Comparison of ENCODE assay signal across 10 mouse cellular contexts in genomic region chr17:51760251-51760887, GRCm38 (mm10).
A peak's percentile ranks its signal among the peaks of the same experiment; 100 is the strongest.
DNase-seq lines count a peak whose midpoint lies in the region; ATAC-seq and TF ChIP-seq lines count a peak whose summit lies in the region.
"Had no signal": no experiment of that assay in that cellular context is flagged by ENCODE, and none has a peak within 500 bp of the region (broad histone marks: within the 10 kb centered on the region; RNA-seq: fewer than 3 reads in every experiment).

No protein-coding gene starts in this region.

- no peak overlapping the region for H3K27ac ChIP-seq in embryonic facial prominence, embryonic 12.5 days
- peak overlapping the region; percentile 63 for H3K27ac ChIP-seq in hindbrain, embryonic 16.5 days (ENCODE audit: low read depth, low read length)
- H3K27ac ChIP-seq in midbrain, postnatal 0 days (ENCODE audit: low read depth, low read length) = no peak overlapping the region
- H3K27ac ChIP-seq: liver, embryonic 12.5 days had no signal

- ATAC-seq in embryonic facial prominence, embryonic 12.5 days (ENCODE audit: insufficient number of reproducible peaks, insufficient read depth, low FRiP score, low TSS enrichment) = peak; percentile 60; the same call in 1 of the 2 replicates
- ATAC-seq in hindbrain, embryonic 16.5 days = peak; percentile 62
- ATAC-seq in midbrain, postnatal 0 days (ENCODE audit: low FRiP score) = peak; percentile 52; the same call in 1 of the 2 replicates
- ATAC-seq: liver, embryonic 12.5 days had no signal

- WGBS in embryonic facial prominence, embryonic 12.5 days = 23% methylated on average over 17 of the region's 17 CpGs
- WGBS in hindbrain, embryonic 16.5 days = 37% methylated on average over 17 of the region's 17 CpGs
- 28% methylated on average over 17 of the region's 17 CpGs for WGBS in midbrain, postnatal 0 days

- no peak overlapping the region for H3K9ac ChIP-seq in embryonic facial prominence, embryonic 12.5 days
- H3K9ac ChIP-seq in hindbrain, embryonic 16.5 days (ENCODE audit: low read depth, low read length) = peak overlapping the region; percentile 19; the same call in 1 of the 2 replicates
- peak overlapping the region; percentile 1; the same call in 1 of the 2 replicates for H3K9ac ChIP-seq in midbrain, postnatal 0 days (replicated peaks; ENCODE audit: low read length, poor library complexity, severe bottlenecking)
- H3K9ac ChIP-seq: liver, embryonic 12.5 days had no signal

- DNase-seq in embryo, embryonic 10.5 days (ENCODE audit: low spot score) = peak; percentile 56
- no peak for DNase-seq in embryo, embryonic 9.5 days (ENCODE audit: extremely low spot score)
- DNase-seq in midbrain, postnatal 0 days (ENCODE audit: low spot score) = peak; percentile 46
- DNase-seq in frontal cortex, postnatal 36 days (ENCODE audit: low spot score in 2 of 2) = no peak
- no peak for DNase-seq in adrenal gland, adult 2 months
- no peak for DNase-seq in frontal cortex, postnatal 10 days (ENCODE audit: low spot score in 2 of 2)
- DNase-seq: kidney, adult 9 months had no signal

- peaks cover 9% of the 10 kb centered on the region; the same call in 1 of the 2 replicates for H3K27me3 ChIP-seq in embryonic facial prominence, embryonic 12.5 days
- no peaks in the 10 kb centered on the region for H3K27me3 ChIP-seq in hindbrain, embryonic 16.5 days (replicated peaks; ENCODE audit: control insufficient read depth, insufficient read depth, low read length)
- H3K27me3 ChIP-seq in midbrain, postnatal 0 days (ENCODE audit: insufficient read depth, low read length) = no peaks in the 10 kb centered on the region
- H3K27me3 ChIP-seq: liver, embryonic 12.5 days had no signal

- no peak overlapping the region for H3K4me3 ChIP-seq in embryonic facial prominence, embryonic 12.5 days
- H3K4me3 ChIP-seq in hindbrain, embryonic 16.5 days (ENCODE audit: low read length) = peak overlapping the region; percentile 28
- peak overlapping the region; percentile 29 for H3K4me3 ChIP-seq in midbrain, postnatal 0 days (ENCODE audit: low read depth, low read length)
- H3K4me3 ChIP-seq: liver, embryonic 12.5 days had no signal

- H3K9me3 ChIP-seq in embryonic facial prominence, embryonic 12.5 days = no peaks in the 10 kb centered on the region
- no peaks in the 10 kb centered on the region for H3K9me3 ChIP-seq in hindbrain, embryonic 16.5 days (ENCODE audit: control insufficient read depth, low read length)
- no peaks in the 10 kb centered on the region for H3K9me3 ChIP-seq in midbrain, postnatal 0 days (ENCODE audit: low read length)
- H3K9me3 ChIP-seq: liver, embryonic 12.5 days had no signal

- no peaks in the 10 kb centered on the region for H3K36me3 ChIP-seq in embryonic facial prominence, embryonic 12.5 days
- no peaks in the 10 kb centered on the region for H3K36me3 ChIP-seq in hindbrain, embryonic 16.5 days (ENCODE audit: control insufficient read depth, insufficient read depth, low read length)
- no peaks in the 10 kb centered on the region for H3K36me3 ChIP-seq in midbrain, postnatal 0 days (ENCODE audit: insufficient read depth, low read length)
- H3K36me3 ChIP-seq: liver, embryonic 12.5 days had no signal

- peaks cover 15% of the 10 kb centered on the region for H3K4me1 ChIP-seq in embryonic facial prominence, embryonic 12.5 days
- H3K4me1 ChIP-seq in hindbrain, embryonic 16.5 days (ENCODE audit: control insufficient read depth, insufficient read depth, low read depth, low read length) = peaks cover 7% of the 10 kb centered on the region
- H3K4me1 ChIP-seq in midbrain, postnatal 0 days (ENCODE audit: insufficient read depth, low read length) = no peaks in the 10 kb centered on the region
- H3K4me1 ChIP-seq: liver, embryonic 12.5 days had no signal

- TF ChIP-seq CTCF in midbrain, postnatal 0 days (IDR thresholded peaks at IDR 0.05) = no peak

- peak overlapping the region; percentile 45 for H3K4me2 ChIP-seq in embryonic facial prominence, embryonic 12.5 days (replicated peaks)
- H3K4me2 ChIP-seq in hindbrain, embryonic 16.5 days (ENCODE audit: low read length) = peak overlapping the region; percentile 53
- H3K4me2 ChIP-seq in midbrain, postnatal 0 days (ENCODE audit: low read depth, low read length, poor library complexity, severe bottlenecking) = peak overlapping the region; percentile 57
- H3K4me2 ChIP-seq: liver, embryonic 12.5 days had no signal

Comparison
In these comparisons a context has a peak if more than half of its experiments do, and no peak if none do; other contexts are left out.
1. DNase-seq: peak in embryo, embryonic 10.5 days (single experiment) and midbrain, postnatal 0 days (single experiment); none in embryo, embryonic 9.5 days (single experiment), frontal cortex, postnatal 36 days (0 of 2), adrenal gland, adult 2 months (single experiment) and frontal cortex, postnatal 10 days (0 of 2).
2. Peak in every context shown above with its lines, with median percentiles within 50 percentile points of each other: ATAC-seq and H3K4me2 ChIP-seq.